Mouse (Mus musculus) forebrain, postnatal 0 days (tissue): ENCODE data around the gene Dnal4. TPM values are rescaled to one million over a fixed set of nuclear protein-coding genes. Genes with fewer than 3 reads are reported as not detected.

Experiments
- ATAC-seq: fragments of 200-750 bp; cut with Nextera tagmentation; 2 replicates; pipeline ENCODE4 v1.8.0; 2017; ENCODE audit warnings: mild to moderate bottlenecking, moderate library complexity
- DNase-seq: peaks from one replicate; pipeline ENCODE4 v3.0.0-alpha.2; 2015
- H3K27ac ChIP-seq: fragments of 300-500 bp; sonication (generic); 2 replicates; pipeline ENCODE4 v1.5.1; 2014; ENCODE audit warnings: low read depth, mild to moderate bottlenecking, antibody characterized with exemption, low read length, moderate library complexity, mixed read lengths
- H3K27me3 ChIP-seq: fragments of 300-500 bp; sonication (generic); 2 replicates; pipeline ENCODE4 v1.6.1; 2014; ENCODE audit warnings: mild to moderate bottlenecking, low read length, mixed read lengths; ENCODE audit not compliant: insufficient read depth
- H3K36me3 ChIP-seq: fragments of 300-500 bp; sonication (generic); 2 replicates; pipeline ENCODE4 v1.6.1; 2014; ENCODE audit warnings: mild to moderate bottlenecking, moderate library complexity; ENCODE audit not compliant: insufficient read depth
- H3K4me1 ChIP-seq: fragments of 300-500 bp; sonication (generic); 2 replicates; pipeline ENCODE4 v1.6.1; 2014; ENCODE audit warnings: antibody characterized with exemption; ENCODE audit not compliant: insufficient read depth
- H3K4me2 ChIP-seq: fragments of 300-500 bp; sonication (generic); 2 replicates; pipeline ENCODE4 v1.6.1; 2014; ENCODE audit warnings: low read depth, mild to moderate bottlenecking, moderate library complexity
- H3K4me3 ChIP-seq: fragments of 300-500 bp; sonication (generic); 2 replicates; pipeline ENCODE4 v1.5.1; 2014; ENCODE audit warnings: low read depth, low read length, mixed read lengths
- H3K9ac ChIP-seq: fragments of 300-500 bp; sonication (generic); 2 replicates; pipeline ENCODE4 v1.6.1; 2014; ENCODE audit warnings: mild to moderate bottlenecking
- H3K9me3 ChIP-seq: fragments of 300-500 bp; sonication (generic); 2 replicates; pipeline ENCODE4 v1.6.1; 2016; ENCODE audit warnings: low read length
- CTCF ChIP-seq: sonication (generic); IDR thresholded peaks from 2 replicates; pipeline ENCODE4 v1.5.1; 2016; ENCODE audit warnings: antibody characterized with exemption, control low read depth, low read depth
- WGBS: fragments of 180-500 bp; shearing (Covaris S2); extraction: QIAGEN DNeasy Blood & Tissue Kit; methylation state at CpG from one replicate; pipeline ENCODE4 v1.1.7; 2014; 5-methylcytosine and 5-hydroxymethylcytosine counted together
- polyA plus RNA-seq: library from polyadenylated mRNA; unstranded; fragments of >200 nt; fragmentation: Nextera tagmentation; extraction: Ambion mirVana; gene quantifications from 2 replicates; pipeline ENCODE4 v1.2.1, GENCODE M21; 2015
- total RNA-seq: library from RNA; depleted of rRNA; stranded (reverse); fragments of >200 nt; gene quantifications from 2 replicates; pipeline ENCODE4 v1.2.3, GENCODE M21; 2014

Dnal4 gene
- total and polyA plus RNA-seq, 2 experiments from 2014 or later = 59.2 to 81.5 TPM

- peak overlapping the region; percentile 63 for H3K4me3 ChIP-seq
- no peak for TF ChIP-seq CTCF
- 24% methylated on average over 8 of the region's 8 CpGs for WGBS
Measured at GRCm38 (mm10) chr15:79805246-79805645, 27.6 kb upstream of the Dnal4 start.

GRCm38 (mm10) chr15:79804352-79805071 lies 26.9 kb upstream of the Dnal4 start, which contains the start of gene Nptxr:
Gene Nptxr (minus strand): TSS chr15:79804766.
- H3K4me3 ChIP-seq = peak within 1 kb of the TSS; percentile 63
- no peaks in the 10 kb centered on the region for H3K36me3 ChIP-seq
- H3K9me3 ChIP-seq = no peaks in the 10 kb centered on the region
- H3K4me1 ChIP-seq = no peaks in the 10 kb centered on the region; the same call in 1 of the 2 replicates
- ATAC-seq = peak; percentile 79
- H3K27ac ChIP-seq = peak within 1 kb of the TSS; percentile 78
- 2% methylated on average over 69 of the region's 91 CpGs for WGBS
- peak within 1 kb of the TSS; percentile 86 for H3K4me2 ChIP-seq
- H3K9ac ChIP-seq = peak within 1 kb of the TSS; percentile 70
- TF ChIP-seq CTCF = no peak; the same call in 1 of the 2 replicates
- DNase-seq = peak; percentile 75
- H3K27me3 ChIP-seq = peaks cover 19% of the 10 kb centered on the region

More at GRCm38 (mm10) chr15:79805246-79805645, 27.6 kb upstream of the Dnal4 start:
- Histone ChIP-seq H3K4me1 (no peaks in the 10 kb centered on the region; the same call in 1 of the 2 replicates), H3K36me3 (no peaks in the 10 kb centered on the region), H3K9me3 (no peaks in the 10 kb centered on the region), H3K27me3 (peaks cover 19% of the 10 kb centered on the region), H3K4me2 (peak overlapping the region; percentile 86), H3K27ac (peak overlapping the region; percentile 78), H3K9ac (peak overlapping the region; percentile 70)
- DNase-seq (no peak), ATAC-seq (no peak)

GRCm38 (mm10) chr15:79803533-79804351 lies 26.1 kb upstream of the Dnal4 start:
- peak overlapping the region; percentile 63 for H3K4me3 ChIP-seq
- peak overlapping the region; percentile 70 for H3K9ac ChIP-seq
- H3K9me3 ChIP-seq = no peaks in the 10 kb centered on the region
- peaks cover 19% of the 10 kb centered on the region for H3K27me3 ChIP-seq
- no peaks in the 10 kb centered on the region; the same call in 1 of the 2 replicates for H3K4me1 ChIP-seq
- ATAC-seq (peak; percentile 76), DNase-seq (peak; percentile 72)
- peak overlapping the region; percentile 86 for H3K4me2 ChIP-seq
- 5% methylated on average over 76 of the region's 81 CpGs for WGBS
- H3K36me3 ChIP-seq = no peaks in the 10 kb centered on the region
- peak overlapping the region; percentile 78 for H3K27ac ChIP-seq
- TF ChIP-seq CTCF = peak; percentile 41

GRCm38 (mm10) chr15:79802304-79802703 lies 24.7 kb upstream of the Dnal4 start:
- WGBS = 34% methylated on average over 4 of the region's 4 CpGs
- no peaks in the 10 kb centered on the region for H3K36me3 ChIP-seq
- 0 out of 2 replicates have a peak overlapping the region, but pooled peaks have one; percentile 86 for H3K4me2 ChIP-seq
- H3K27ac ChIP-seq = no peak overlapping the region
- 0 out of 2 replicates have a peak overlapping the region, but pooled peaks have one; percentile 6 for H3K9ac ChIP-seq
- DNase-seq (no peak), ATAC-seq (no peak)
- no peak overlapping the region for H3K4me3 ChIP-seq
- no peaks in the 10 kb centered on the region for H3K9me3 ChIP-seq
- H3K4me1 ChIP-seq = no peaks in the 10 kb centered on the region; the same call in 1 of the 2 replicates
- peaks cover 16% of the 10 kb centered on the region for H3K27me3 ChIP-seq
- no peak for TF ChIP-seq CTCF

GRCm38 (mm10) chr15:79801646-79802045 lies 24.0 kb upstream of the Dnal4 start:
- ATAC-seq (no peak), DNase-seq (no peak)
- H3K27ac ChIP-seq = no peak overlapping the region
- no peak overlapping the region for H3K4me2 ChIP-seq
- no peaks in the 10 kb centered on the region; the same call in 1 of the 2 replicates for H3K4me1 ChIP-seq
- H3K4me3 ChIP-seq = no peak overlapping the region
- no peaks in the 10 kb centered on the region for H3K9me3 ChIP-seq
- WGBS = 65% methylated on average over 2 of the region's 2 CpGs
- H3K9ac ChIP-seq = no peak overlapping the region
- TF ChIP-seq CTCF = no peak
- peaks cover 12% of the 10 kb centered on the region for H3K27me3 ChIP-seq
- H3K36me3 ChIP-seq = no peaks in the 10 kb centered on the region

- H3K4me3 ChIP-seq = no peak overlapping the region
- H3K4me1 ChIP-seq = no peaks in the 10 kb centered on the region; the same call in 1 of the 2 replicates
- WGBS = 59% methylated on average over 11 of the region's 11 CpGs
- no peak overlapping the region for H3K9ac ChIP-seq
- DNase-seq = no peak
- ATAC-seq = no peak
- H3K27ac ChIP-seq = no peak overlapping the region
- no peaks in the 10 kb centered on the region for H3K36me3 ChIP-seq
- peaks cover 7% of the 10 kb centered on the region for H3K27me3 ChIP-seq
- H3K9me3 ChIP-seq = no peaks in the 10 kb centered on the region
- no peak for TF ChIP-seq CTCF
- no peak overlapping the region for H3K4me2 ChIP-seq
Measured at GRCm38 (mm10) chr15:79800701-79801100, 23.1 kb upstream of the Dnal4 start.
